Mouse (Mus musculus): ENCODE data around the gene Otub1.

Otub1 gene

GRCm38 (mm10) chr19:7209907-7210646, 4.0 kb upstream of the Otub1 start:
- no peak for DNase-seq (ENCODE audit: low read depth, low spot score)

- DNase-seq (ENCODE audit: low read depth, low spot score): no peak
These were observed 790 bp downstream of the Otub1 start for GRCm38 (mm10) chr19:7205326-7205725.

- DNase-seq (ENCODE audit: low read depth, low spot score): no peak
These were observed 1.2 kb downstream of the Otub1 start for GRCm38 (mm10) chr19:7204898-7205297.

GRCm38 (mm10) chr19:7200427-7200826, 5.7 kb downstream of the Otub1 start:
- DNase-seq (ENCODE audit: low read depth, low spot score): no peak

GRCm38 (mm10) chr19:7199089-7199488, 7.0 kb downstream of the Otub1 start:
- DNase-seq (ENCODE audit: low read depth, low spot score): no peak

GRCm38 (mm10) chr19:7197445-7197844, 8.7 kb downstream of the Otub1 start:
- no peak for DNase-seq (ENCODE audit: low read depth, low spot score)

GRCm38 (mm10) chr19:7196741-7197270, 9.3 kb downstream of the Otub1 start:
- DNase-seq (ENCODE audit: low read depth, low spot score): no peak

- peak; percentile 59 for DNase-seq (ENCODE audit: low read depth, low spot score)
These were observed 10.0 kb downstream of the Otub1 start for GRCm38 (mm10) chr19:7195900-7196728.

GRCm38 (mm10) chr19:7192561-7192967, 13.6 kb downstream of the Otub1 start:
- DNase-seq (ENCODE audit: low read depth, low spot score): no peak

GRCm38 (mm10) chr19:7191639-7192038, 14.5 kb downstream of the Otub1 start:
- DNase-seq (ENCODE audit: low read depth, low spot score): no peak

- no peak for DNase-seq (ENCODE audit: low read depth, low spot score)
These were observed 15.1 kb downstream of the Otub1 start for GRCm38 (mm10) chr19:7190986-7191385.

GRCm38 (mm10) chr19:7189026-7189425, 17.1 kb downstream of the Otub1 start:
- no peak for DNase-seq (ENCODE audit: low read depth, low spot score)

GRCm38 (mm10) chr19:7187157-7187556, 19.0 kb downstream of the Otub1 start:
- no peak for DNase-seq (ENCODE audit: low read depth, low spot score)

GRCm38 (mm10) chr19:7185715-7186291, 20.3 kb downstream of the Otub1 start:
- DNase-seq (ENCODE audit: low read depth, low spot score): no peak

GRCm38 (mm10) chr19:7185059-7185458, 21.1 kb downstream of the Otub1 start:
- DNase-seq (ENCODE audit: low read depth, low spot score): no peak

- no peak for DNase-seq (ENCODE audit: low read depth, low spot score)
These were observed 22.7 kb downstream of the Otub1 start for GRCm38 (mm10) chr19:7183419-7183818.

- DNase-seq (ENCODE audit: low read depth, low spot score): peak; percentile 28
These were observed 23.7 kb downstream of the Otub1 start for GRCm38 (mm10) chr19:7182273-7182949.

- DNase-seq (ENCODE audit: low read depth, low spot score): no peak
These were observed 24.6 kb downstream of the Otub1 start for GRCm38 (mm10) chr19:7181496-7181895.

GRCm38 (mm10) chr19:7180756-7181405, 25.2 kb downstream of the Otub1 start:
- no peak for DNase-seq (ENCODE audit: low read depth, low spot score)

- DNase-seq (ENCODE audit: low read depth, low spot score): no peak
These were observed 27.2 kb downstream of the Otub1 start for GRCm38 (mm10) chr19:7178841-7179452.

Measured in CD4-positive, CD25-positive, alpha-beta regulatory T cell, adult 2 months (primary cell).